Mouse (Mus musculus) thymus, postnatal 0 days (tissue): ENCODE data around the gene Tmem132b. TPM values are rescaled to one million over a fixed set of nuclear protein-coding genes. Genes with fewer than 3 reads are reported as not detected.

Experiments used
- DNase-seq: peaks from one replicate; pipeline ENCODE4 v3.0.0-alpha.2; 2015; ENCODE audit warnings: low spot score
- polyA plus RNA-seq: library from polyadenylated mRNA; unstranded; fragments of >200 nt; fragmentation: Nextera tagmentation; extraction: Ambion mirVana; gene quantifications from 2 replicates; pipeline ENCODE4 v1.2.1, GENCODE M21; 2015

Gene Tmem132b
- polyA plus RNA-seq, 1 experiment from 2014 or later = not detected

- no peak for DNase-seq
These were observed 16.6 kb upstream of the Tmem132b start for GRCm38 (mm10) chr5:125515006-125515405.

GRCm38 (mm10) chr5:125518640-125519039 is 12.9 kb upstream of the Tmem132b start:
- peak; percentile 31 for DNase-seq

- peak; percentile 35 for DNase-seq
These were observed 10.5 kb upstream of the Tmem132b start for GRCm38 (mm10) chr5:125520930-125521590.

- DNase-seq = no peak
These were observed 8.2 kb upstream of the Tmem132b start for GRCm38 (mm10) chr5:125523361-125523760.

- DNase-seq = no peak
These were observed 6.1 kb upstream of the Tmem132b start for GRCm38 (mm10) chr5:125525516-125525915.

GRCm38 (mm10) chr5:125526464-125526863 is 5.1 kb upstream of the Tmem132b start:
- DNase-seq = peak; percentile 24

- DNase-seq = peak; percentile 52
These were observed 2.5 kb upstream of the Tmem132b start for GRCm38 (mm10) chr5:125529109-125529508.

GRCm38 (mm10) chr5:125532191-125532544 is 594 bp downstream of the Tmem132b start:
- DNase-seq = no peak

- DNase-seq = no peak
These were observed 1.1 kb downstream of the Tmem132b start for GRCm38 (mm10) chr5:125532545-125533224.

- DNase-seq = no peak
These were observed 1.8 kb downstream of the Tmem132b start for GRCm38 (mm10) chr5:125533225-125533900.

GRCm38 (mm10) chr5:125534168-125534610 is 2.6 kb downstream of the Tmem132b start:
- no peak for DNase-seq

GRCm38 (mm10) chr5:125534611-125535324 is 3.2 kb downstream of the Tmem132b start:
- no peak for DNase-seq

GRCm38 (mm10) chr5:125545090-125545489 is 13.5 kb downstream of the Tmem132b start:
- DNase-seq = no peak

GRCm38 (mm10) chr5:125546293-125546692 is 14.7 kb downstream of the Tmem132b start:
- DNase-seq = no peak

GRCm38 (mm10) chr5:125549750-125550489 is 18.3 kb downstream of the Tmem132b start:
- DNase-seq = no peak

GRCm38 (mm10) chr5:125555732-125556131 is 24.2 kb downstream of the Tmem132b start:
- no peak for DNase-seq

- no peak for DNase-seq
These were observed 31.9 kb downstream of the Tmem132b start for GRCm38 (mm10) chr5:125563492-125563891.

- DNase-seq = no peak
These were observed 34.2 kb downstream of the Tmem132b start for GRCm38 (mm10) chr5:125565725-125566124.

GRCm38 (mm10) chr5:125568457-125568856 is 36.9 kb downstream of the Tmem132b start:
- DNase-seq = no peak

- DNase-seq = no peak
These were observed 40.4 kb downstream of the Tmem132b start for GRCm38 (mm10) chr5:125572011-125572410.

GRCm38 (mm10) chr5:125574886-125575285 is 43.3 kb downstream of the Tmem132b start:
- no peak for DNase-seq
